Mouse (Mus musculus) ES-E14 (cell line): Measurements from ENCODE around the gene Eef1akmt2. TPM values are rescaled to one million over a fixed set of nuclear protein-coding genes. Genes with fewer than 3 reads are reported as not detected.

Experiments used
- DNase-seq: peaks from one replicate; pipeline ENCODE4 v3.0.0-alpha.2; 2013; ENCODE audit warnings: low read depth, low spot score
- H3K27ac ChIP-seq: 2 replicates; pipeline ENCODE4 v1.5.1; 2012; ENCODE audit warnings: low read depth, mild to moderate bottlenecking, low read length, moderate library complexity, mixed read lengths; ENCODE audit not compliant: poor library complexity, insufficient read depth, severe bottlenecking
- H3K36me3 ChIP-seq: 2 replicates; pipeline ENCODE4 v1.6.1; 2012; ENCODE audit warnings: mild to moderate bottlenecking, low read length, moderate library complexity, mixed read lengths; ENCODE audit not compliant: control insufficient read depth, poor library complexity, insufficient read depth, severe bottlenecking
- H3K4me1 ChIP-seq, 2 experiments: fragments of 150-350 bp in 1 of 2; sonication (generic) in 1 of 2; 2 replicates each; pipeline ENCODE4 v1.6.1; 2012; ENCODE audit warnings: low read length in 2 of 2, mild to moderate bottlenecking in 1 of 2, mixed read lengths in 1 of 2; ENCODE audit not compliant: control insufficient read depth in 2 of 2, insufficient read depth in 2 of 2, poor library complexity in 1 of 2
- H3K4me3 ChIP-seq, 2 experiments: fragments of 150-350 bp in 1 of 2; sonication (generic) in 1 of 2; 2 replicates each; pipeline ENCODE4 v1.5.1; 2012; ENCODE audit warnings: low read length in 2 of 2, low read depth in 1 of 2, mild to moderate bottlenecking in 1 of 2, mixed read lengths in 1 of 2; ENCODE audit not compliant: insufficient read depth in 1 of 2, poor library complexity in 1 of 2, severe bottlenecking in 1 of 2
- H3K9ac ChIP-seq: 2 replicates; pipeline ENCODE4 v1.6.1; 2012; ENCODE audit warnings: low read depth, mild to moderate bottlenecking, low read length, mixed read lengths; ENCODE audit not compliant: poor library complexity, insufficient read depth, severe bottlenecking
- H3K9me3 ChIP-seq: fragments of 150-350 bp; sonication (generic); 2 replicates; pipeline ENCODE4 v1.6.1; 2012; ENCODE audit warnings: low read depth, mild to moderate bottlenecking, low read length; ENCODE audit not compliant: control insufficient read depth, insufficient read depth
- CHD2 ChIP-seq: IDR thresholded peaks from 2 replicates; pipeline ENCODE4 v1.6.1; 2014; ENCODE audit warnings: mild to moderate bottlenecking, low read depth, low read length, inconsistent platforms
- HCFC1 ChIP-seq: IDR thresholded peaks from 2 replicates; pipeline ENCODE4 v1.6.1; 2012; ENCODE audit warnings: low read length, inconsistent platforms, borderline replicate concordance; ENCODE audit not compliant: insufficient read depth
- MAFK ChIP-seq: IDR thresholded peaks from 2 replicates; pipeline ENCODE4 v1.6.1; 2014; ENCODE audit warnings: mild to moderate bottlenecking, low read depth, low read length, inconsistent platforms; ENCODE audit not compliant: insufficient read depth
- ZC3H11A ChIP-seq: IDR thresholded peaks from 2 replicates; pipeline ENCODE4 v1.6.1; 2012; ENCODE audit warnings: low read depth, mild to moderate bottlenecking, inconsistent platforms, low read length, borderline replicate concordance
- ZNF384 ChIP-seq: IDR thresholded peaks from 2 replicates; pipeline ENCODE4 v1.6.1; 2012; ENCODE audit warnings: low read depth, low read length, inconsistent platforms
- in situ Hi-C, 2 experiments: fragments of 600-800 bp; cut with MboI; formaldehyde crosslinking; loops; one replicate each; pipeline ENCODE4 v1.15.1; 2025; ENCODE audit warnings: low sequenced_read_pairs in 2 of 2, inconsistent platforms in 1 of 2; ENCODE audit not compliant: unreplicated experiment in 2 of 2
- total RNA-seq: library from RNA; depleted of rRNA; stranded (reverse); fragments of 300-350 nt; gene quantifications from 2 replicates; pipeline ENCODE4 v1.2.3, GENCODE M21; 2012; rRNA removed

The Eef1akmt2 gene
- total RNA-seq, result 14.5 and 17.9 TPM in 2 replicates

GRCm38 (mm10) chr7:132852173-132852844 is at the start of gene Eef1akmt2:
Gene Eef1akmt2 (minus strand): TSS chr7:132852673.
- DNase-seq, result peak; percentile 75
- Histone ChIP-seq H3K4me1 (0 out of 4 replicates have a peak, but pooled peaks cover 0 to 2% of the 10 kb centered on the region in 2 experiments), H3K9me3 (no peaks in the 10 kb centered on the region), H3K36me3 (peaks cover 2% of the 10 kb centered on the region; the same call in 1 of the 2 replicates), H3K9ac (peak within 1 kb of the TSS; percentile 91), H3K27ac (peak within 1 kb of the TSS; percentile 50; the same call in 1 of the 2 replicates), H3K4me3 (peak within 1 kb of the TSS; percentile 83 to 96)
- peak; percentile 61 for TF ChIP-seq HCFC1
- no peak for TF ChIP-seq ZNF384
- in situ Hi-C loops, result no loop called here

- Histone ChIP-seq H3K36me3 (no peaks in the 10 kb centered on the region), H3K4me3 (no peak overlapping the region), H3K9me3 (no peaks in the 10 kb centered on the region), H3K9ac (no peak overlapping the region), H3K4me1 (peaks cover 0 to 3% of the 10 kb centered on the region in 2 experiments; a peak in 1 of 4 replicates), H3K27ac (no peak overlapping the region)
- TF ChIP-seq CHD2 (no peak), ZNF384 (no peak), HCFC1 (no peak), ZC3H11A (no peak), MAFK (no peak)
- DNase-seq, result no peak
- in situ Hi-C loops, result no loop called here
These were observed 48.5 kb upstream of the Eef1akmt2 start for GRCm38 (mm10) chr7:132900826-132901531.

- no peaks in the 10 kb centered on the region for H3K9me3 ChIP-seq
- H3K4me1 ChIP-seq, result peaks cover 0 to 6% of the 10 kb centered on the region in 2 experiments; a peak in 1 of 4 replicates
- H3K9ac ChIP-seq, result no peak overlapping the region
- in situ Hi-C loops, result loop anchor here (5.0 to 25.0 kb wide), 3 partner anchors 236 to 661 kb away; no protein-coding TSS in a partner anchor
- H3K4me3 ChIP-seq, result no peak overlapping the region
- DNase-seq, result peak; percentile 56
- H3K27ac ChIP-seq, result no peak overlapping the region
- TF ChIP-seq HCFC1 (no peak), ZC3H11A (peak; percentile 62)
- H3K36me3 ChIP-seq, result no peaks in the 10 kb centered on the region
These were observed 45.8 kb upstream of the Eef1akmt2 start for GRCm38 (mm10) chr7:132898234-132898633.

GRCm38 (mm10) chr7:132897258-132897657 is 44.8 kb upstream of the Eef1akmt2 start:
- Histone ChIP-seq H3K4me1 (peaks cover 0 to 6% of the 10 kb centered on the region in 2 experiments; a peak in 1 of 4 replicates), H3K27ac (no peak overlapping the region)

More at GRCm38 (mm10) chr7:132897258-132897657, 44.8 kb upstream of the Eef1akmt2 start:
- H3K9ac ChIP-seq, result no peak overlapping the region
- DNase-seq, result no peak
- H3K9me3 ChIP-seq, result no peaks in the 10 kb centered on the region
- H3K36me3 ChIP-seq, result no peaks in the 10 kb centered on the region
- in situ Hi-C loops, result loop anchor here (5.0 to 25.0 kb wide), 3 partner anchors 235 to 660 kb away; no protein-coding TSS in a partner anchor
- TF ChIP-seq ZNF384 (peak; percentile 4; the same call in 1 of the 2 replicates), CHD2 (no peak), ZC3H11A (peak; percentile 45; the same call in 1 of the 2 replicates)
- H3K4me3 ChIP-seq, result no peak overlapping the region
